Mouse (Mus musculus) neural tube, embryonic 13.5 days (tissue): ENCODE results near the gene Slc39a9. TPM values are rescaled to one million over a fixed set of nuclear protein-coding genes. Genes with fewer than 3 reads are reported as not detected.
A peak's percentile ranks its signal among the peaks of the same experiment; 100 is the strongest.

Source experiments
- ATAC-seq: fragments of 200-750 bp; cut with Nextera tagmentation; 2 replicates; pipeline ENCODE4 v1.8.0; 2017; ENCODE audit warnings: low read depth, mild to moderate bottlenecking, moderate TSS enrichment, moderate library complexity
- H3K27ac ChIP-seq: fragments of 300-500 bp; sonication (generic); replicated peaks from 2 replicates; pipeline ENCODE4 v1.5.1; 2015; ENCODE audit warnings: moderate library complexity, mild to moderate bottlenecking, inconsistent platforms
- H3K27me3 ChIP-seq: fragments of 300-500 bp; sonication (generic); 2 replicates; pipeline ENCODE4 v1.6.1; 2015; ENCODE audit warnings: mild to moderate bottlenecking, inconsistent platforms
- H3K36me3 ChIP-seq: fragments of 300-500 bp; sonication (generic); 2 replicates; pipeline ENCODE4 v1.6.1; 2015; ENCODE audit warnings: mild to moderate bottlenecking, inconsistent platforms
- H3K4me1 ChIP-seq: fragments of 300-500 bp; sonication (generic); replicated peaks from 2 replicates; pipeline ENCODE4 v1.6.1; 2015; ENCODE audit warnings: inconsistent platforms
- H3K4me2 ChIP-seq: fragments of 300-500 bp; sonication (generic); 2 replicates; pipeline ENCODE4 v1.6.1; 2015; ENCODE audit warnings: inconsistent platforms, mild to moderate bottlenecking, moderate library complexity
- H3K4me3 ChIP-seq: fragments of 300-500 bp; sonication (generic); 2 replicates; pipeline ENCODE4 v1.5.1; 2015; ENCODE audit warnings: mild to moderate bottlenecking, inconsistent platforms
- H3K9ac ChIP-seq: fragments of 300-500 bp; sonication (generic); 2 replicates; pipeline ENCODE4 v1.6.1; 2015; ENCODE audit warnings: moderate library complexity, mild to moderate bottlenecking, inconsistent platforms
- H3K9me3 ChIP-seq: fragments of 300-500 bp; sonication (generic); 2 replicates; pipeline ENCODE4 v1.6.1; 2016; ENCODE audit warnings: inconsistent platforms
- WGBS: fragments of 180-500 bp; shearing (Covaris S2); methylation state at CpG from one replicate; pipeline ENCODE4 v1.1.7; 2015; 5-methylcytosine and 5-hydroxymethylcytosine counted together
- polyA plus RNA-seq: library from polyadenylated mRNA; unstranded; fragments of >200 nt; fragmentation: Nextera tagmentation; extraction: Ambion mirVana; gene quantifications from 2 replicates; pipeline ENCODE4 v1.2.1, GENCODE M21; 2015

Slc39a9 gene
- polyA plus RNA-seq, result 22.0 and 22.6 TPM in 2 replicates

DNA sequence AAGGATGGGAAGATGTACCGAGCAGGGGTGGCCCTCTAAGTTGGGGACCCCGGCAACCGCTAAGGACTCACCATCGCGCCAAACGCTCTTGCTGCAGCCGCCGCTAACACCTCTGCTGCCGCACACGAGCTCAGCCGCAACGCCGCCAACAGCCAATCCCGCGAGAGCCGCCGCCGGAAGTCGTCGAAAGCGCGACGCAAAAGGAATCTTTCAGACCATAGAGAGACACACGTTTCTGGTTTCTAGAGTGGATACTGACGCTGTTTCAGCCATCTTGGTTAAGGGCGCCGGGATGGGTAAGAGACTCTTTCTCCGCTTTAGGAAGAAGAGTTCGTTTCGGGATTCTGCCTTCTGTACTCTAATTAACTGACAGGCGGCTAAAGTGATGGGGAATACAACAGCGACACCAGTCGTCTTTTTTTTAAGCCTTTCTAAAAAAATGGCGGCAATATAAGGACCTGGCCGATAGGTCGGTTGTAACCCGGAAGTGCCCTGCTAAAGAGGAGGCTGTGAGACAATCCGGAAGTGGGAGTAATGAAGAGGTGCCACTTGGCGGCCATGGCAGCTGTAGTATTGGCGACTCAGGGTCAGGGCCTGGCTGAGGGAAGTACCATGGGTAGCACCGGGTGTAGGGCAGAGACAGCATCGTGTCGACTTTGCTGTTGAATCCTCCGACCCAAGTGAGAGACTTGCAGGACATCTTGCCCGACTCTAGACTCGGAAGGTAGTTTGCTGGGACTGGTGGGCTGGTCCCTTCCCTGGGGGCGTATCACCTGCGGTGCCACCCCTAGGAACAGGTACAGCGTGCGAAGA is at the start of gene Slc39a9, which contains the start of gene Erh:
TSS of gene Slc39a9 (plus strand) at position 191 of the 813 bp plus-strand sequence.
TSS of gene Erh (minus strand) at position 649 of the 813 bp plus-strand sequence.
- Histone ChIP-seq H3K27ac (peak within 1 kb of the TSS; percentile 91), H3K36me3 (peaks cover 41% of the 10 kb centered on the region), H3K4me1 (peaks cover 53% of the 10 kb centered on the region), H3K4me2 (peak within 1 kb of the TSS; percentile 97), H3K9ac (peak within 1 kb of the TSS; percentile 97), H3K27me3 (no peaks in the 10 kb centered on the region), H3K9me3 (no peaks in the 10 kb centered on the region), H3K4me3 (peak within 1 kb of the TSS; percentile 96)
- WGBS, result under 1% methylated on average over 50 of the region's 50 CpGs
- ATAC-seq, result peak; percentile 98

GRCm38 (mm10) chr12:80594141-80594540 is 49.5 kb upstream of the Slc39a9 start:
- Histone ChIP-seq H3K9ac (no peak overlapping the region), H3K27me3 (no peaks in the 10 kb centered on the region), H3K4me1 (peaks cover 10% of the 10 kb centered on the region), H3K4me2 (no peak overlapping the region), H3K36me3 (peaks cover 44% of the 10 kb centered on the region), H3K9me3 (no peaks in the 10 kb centered on the region), H3K4me3 (no peak overlapping the region), H3K27ac (no peak overlapping the region)
- no peak for ATAC-seq
- WGBS, result 86% methylated on average over 4 of the region's 4 CpGs

GRCm38 (mm10) chr12:80594781-80595180 is 48.9 kb upstream of the Slc39a9 start:
- H3K4me1 ChIP-seq, result peaks cover 10% of the 10 kb centered on the region
- H3K27ac ChIP-seq, result no peak overlapping the region
- H3K27me3 ChIP-seq, result no peaks in the 10 kb centered on the region
- ATAC-seq, result no peak
- no peaks in the 10 kb centered on the region for H3K9me3 ChIP-seq
- H3K4me3 ChIP-seq, result no peak overlapping the region
- WGBS, result 86% methylated on average over 4 of the region's 4 CpGs
- H3K36me3 ChIP-seq, result peaks cover 40% of the 10 kb centered on the region
- no peak overlapping the region for H3K9ac ChIP-seq
- no peak overlapping the region for H3K4me2 ChIP-seq

DNA sequence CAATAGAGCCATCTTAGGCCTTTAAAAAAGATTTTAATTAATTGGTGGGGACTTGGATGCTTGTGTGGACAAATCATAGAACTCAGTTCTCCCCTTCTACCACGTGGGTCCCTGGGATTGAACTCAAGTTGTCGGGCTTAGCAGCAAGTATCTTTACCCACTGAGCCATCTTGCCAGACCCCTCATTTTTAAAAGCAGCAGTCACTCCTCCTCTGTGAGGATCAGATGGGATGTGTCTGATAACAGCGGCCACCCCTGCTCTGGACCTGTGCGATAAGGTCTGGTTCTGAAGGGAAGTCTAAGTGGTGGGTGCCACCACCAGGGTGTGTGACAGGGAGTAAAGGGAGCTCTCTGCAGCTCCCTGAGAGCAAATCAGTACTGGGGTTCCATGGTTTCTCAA is 48.1 kb upstream of the Slc39a9 start:
- 94% methylated on average over 4 of the region's 4 CpGs for WGBS
- H3K4me1 ChIP-seq, result peaks cover 10% of the 10 kb centered on the region
- H3K4me2 ChIP-seq, result no peak overlapping the region
- no peak overlapping the region for H3K4me3 ChIP-seq
- H3K27me3 ChIP-seq, result no peaks in the 10 kb centered on the region
- no peak for ATAC-seq
- H3K9me3 ChIP-seq, result no peaks in the 10 kb centered on the region
- H3K9ac ChIP-seq, result no peak overlapping the region
- no peak overlapping the region for H3K27ac ChIP-seq
- peaks cover 33% of the 10 kb centered on the region for H3K36me3 ChIP-seq

- H3K27me3 ChIP-seq, result no peaks in the 10 kb centered on the region
- no peaks in the 10 kb centered on the region for H3K9me3 ChIP-seq
- H3K9ac ChIP-seq, result no peak overlapping the region
- peaks cover 10% of the 10 kb centered on the region for H3K4me1 ChIP-seq
- no peak overlapping the region for H3K27ac ChIP-seq
- WGBS, result 85% methylated on average over 4 of the region's 4 CpGs
- no peak overlapping the region for H3K4me2 ChIP-seq
- no peak for ATAC-seq
- H3K36me3 ChIP-seq, result peaks cover 31% of the 10 kb centered on the region
- H3K4me3 ChIP-seq, result no peak overlapping the region
Observed at GRCm38 (mm10) chr12:80595968-80596367, 47.7 kb upstream of the Slc39a9 start.

- Histone ChIP-seq H3K4me2 (no peak overlapping the region), H3K9me3 (no peaks in the 10 kb centered on the region), H3K4me1 (peaks cover 10% of the 10 kb centered on the region), H3K9ac (no peak overlapping the region), H3K4me3 (no peak overlapping the region), H3K27me3 (no peaks in the 10 kb centered on the region), H3K36me3 (peaks cover 32% of the 10 kb centered on the region), H3K27ac (peak overlapping the region; percentile 59)
- ATAC-seq, result no peak
- 17% methylated on average over 7 of the region's 7 CpGs for WGBS
Observed at GRCm38 (mm10) chr12:80598236-80598635, 45.4 kb upstream of the Slc39a9 start.

DNA sequence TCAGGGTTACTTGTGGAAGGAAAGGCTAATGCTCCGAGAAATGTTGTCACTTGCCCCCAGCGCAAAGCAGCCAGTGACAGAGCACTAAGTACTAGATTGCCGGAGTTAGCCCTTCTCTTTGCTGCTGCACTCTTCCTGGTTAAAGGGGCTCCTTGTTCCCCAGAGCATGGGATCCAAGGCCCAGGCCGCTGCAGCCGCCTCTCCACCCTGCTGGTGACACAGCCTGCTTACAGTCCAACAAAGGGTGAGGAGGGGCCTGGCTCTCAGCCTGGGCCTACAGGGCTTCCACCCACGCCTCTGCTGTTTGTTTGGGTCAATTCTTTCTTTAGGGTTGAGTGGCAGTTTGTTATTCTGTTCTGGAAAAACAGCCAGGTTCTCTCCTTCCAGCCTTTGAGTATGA is 44.9 kb upstream of the Slc39a9 start:
- Histone ChIP-seq H3K27me3 (no peaks in the 10 kb centered on the region), H3K4me3 (no peak overlapping the region), H3K36me3 (peaks cover 29% of the 10 kb centered on the region), H3K4me1 (peaks cover 13% of the 10 kb centered on the region), H3K9ac (no peak overlapping the region), H3K27ac (peak overlapping the region; percentile 59), H3K4me2 (no peak overlapping the region), H3K9me3 (no peaks in the 10 kb centered on the region)
- WGBS, result 42% methylated on average over 6 of the region's 6 CpGs
- peak; percentile 67 for ATAC-seq

DNA sequence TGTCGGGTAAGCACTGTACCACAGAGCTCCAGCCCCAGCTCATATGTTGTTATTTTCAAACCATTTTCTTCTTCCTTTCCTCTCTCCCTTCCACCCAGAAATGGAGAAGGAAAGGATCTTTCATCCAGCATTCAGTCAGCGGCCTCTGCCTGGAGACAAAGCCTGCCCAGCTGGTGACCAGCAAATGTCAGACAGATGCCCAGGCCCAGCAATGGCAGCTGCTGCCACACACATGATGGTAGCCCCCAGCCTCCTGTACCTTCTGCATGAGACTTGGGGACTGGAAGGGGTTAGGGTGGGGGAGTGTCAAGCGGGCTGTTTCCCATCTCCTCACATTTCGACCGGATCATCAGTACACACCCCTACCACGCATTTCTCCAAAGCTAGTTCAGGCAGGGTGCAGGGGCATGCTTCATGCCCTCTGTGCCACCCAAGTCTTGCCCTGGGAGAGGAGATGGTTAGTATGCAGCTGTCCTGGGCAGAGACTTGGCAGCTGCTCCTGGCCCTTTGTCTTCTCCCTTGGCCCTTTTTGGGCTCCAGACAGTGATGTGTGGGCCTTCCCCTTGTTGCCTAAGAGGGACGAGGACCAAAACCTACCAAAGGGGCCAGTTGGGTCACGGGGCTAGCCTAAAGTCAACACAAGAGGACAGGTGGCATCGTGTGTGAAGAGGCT is 42.0 kb upstream of the Slc39a9 start:
- Histone ChIP-seq H3K9ac (no peak overlapping the region), H3K27me3 (no peaks in the 10 kb centered on the region), H3K27ac (no peak overlapping the region), H3K36me3 (peaks cover 24% of the 10 kb centered on the region), H3K4me3 (no peak overlapping the region), H3K4me1 (peaks cover 15% of the 10 kb centered on the region), H3K9me3 (no peaks in the 10 kb centered on the region), H3K4me2 (no peak overlapping the region)
- WGBS, result 79% methylated on average over 9 of the region's 9 CpGs
- no peak for ATAC-seq

DNA sequence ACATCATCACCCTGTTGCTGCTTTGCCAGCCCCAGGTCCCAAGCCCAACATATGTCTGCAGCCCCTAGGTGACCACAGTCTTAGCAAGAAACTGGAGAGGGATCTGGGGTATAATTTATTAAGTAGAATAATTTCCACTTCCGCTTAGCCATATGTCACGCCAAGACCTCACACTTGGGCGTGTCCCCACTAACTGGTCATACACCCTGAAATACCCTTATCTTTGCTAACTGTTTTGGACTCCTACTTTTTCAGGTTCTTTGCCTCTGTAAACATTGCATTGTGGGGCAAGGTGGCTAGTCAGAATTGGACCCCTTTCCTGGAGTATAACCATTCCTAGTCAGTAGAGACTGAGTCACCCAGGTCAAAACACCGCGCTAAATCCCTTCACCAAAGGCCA is 41.3 kb upstream of the Slc39a9 start:
- Histone ChIP-seq H3K36me3 (peaks cover 24% of the 10 kb centered on the region), H3K4me1 (peaks cover 15% of the 10 kb centered on the region), H3K9me3 (no peaks in the 10 kb centered on the region), H3K4me3 (no peak overlapping the region), H3K4me2 (no peak overlapping the region), H3K27ac (no peak overlapping the region), H3K27me3 (no peaks in the 10 kb centered on the region), H3K9ac (no peak overlapping the region)
- ATAC-seq, result no peak
- WGBS, result 96% methylated on average over 5 of the region's 5 CpGs

DNA sequence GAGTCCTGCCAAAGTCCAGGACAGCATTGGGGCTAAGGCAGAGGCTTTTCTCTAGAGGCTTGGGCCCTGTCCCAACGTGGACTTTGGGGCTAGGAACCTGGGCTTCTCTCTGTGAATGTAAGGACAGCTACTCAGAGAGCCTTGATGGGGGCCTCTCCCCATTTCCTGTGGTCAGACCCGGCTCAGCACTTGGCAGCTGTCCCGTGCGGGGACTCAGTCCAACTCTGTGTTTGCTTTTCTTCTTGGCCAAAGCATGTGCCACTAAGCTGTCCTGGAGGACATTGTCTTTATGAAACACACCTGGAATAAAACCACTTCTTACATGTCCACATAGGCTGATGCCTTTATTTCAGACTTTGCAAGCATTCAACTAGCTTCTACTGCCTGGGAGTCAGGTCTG is 40.1 kb upstream of the Slc39a9 start:
- Histone ChIP-seq H3K9me3 (no peaks in the 10 kb centered on the region), H3K9ac (no peak overlapping the region), H3K4me2 (no peak overlapping the region), H3K27ac (no peak overlapping the region), H3K36me3 (peaks cover 17% of the 10 kb centered on the region), H3K4me3 (no peak overlapping the region), H3K4me1 (peaks cover 9% of the 10 kb centered on the region; the same call in 1 of the 2 replicates), H3K27me3 (no peaks in the 10 kb centered on the region)
- 66% methylated on average over 4 of the region's 4 CpGs for WGBS
- no peak for ATAC-seq

DNA sequence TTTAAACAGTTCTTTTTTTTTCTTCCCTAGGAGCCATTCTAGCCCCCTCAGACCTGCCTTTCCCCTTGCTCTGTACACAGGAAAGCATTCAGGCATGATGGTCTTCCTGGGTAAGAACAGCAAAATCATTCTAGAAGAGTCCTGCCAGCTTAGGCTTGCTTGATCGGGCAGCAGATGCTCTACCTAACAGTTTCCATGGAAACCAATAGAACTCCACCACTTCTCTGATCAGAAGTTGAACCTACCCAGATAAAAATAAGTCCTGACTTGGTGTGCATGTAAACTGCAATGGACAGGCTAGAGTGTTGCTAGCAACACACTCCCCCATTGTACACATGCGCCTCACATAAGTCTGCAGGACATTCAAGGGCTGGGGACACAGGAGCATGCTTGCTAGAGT is 39.5 kb upstream of the Slc39a9 start:
- Histone ChIP-seq H3K4me3 (no peak overlapping the region), H3K9ac (no peak overlapping the region), H3K9me3 (no peaks in the 10 kb centered on the region), H3K4me2 (no peak overlapping the region), H3K27me3 (no peaks in the 10 kb centered on the region), H3K36me3 (peaks cover 17% of the 10 kb centered on the region), H3K4me1 (peaks cover 5% of the 10 kb centered on the region; the same call in 1 of the 2 replicates), H3K27ac (no peak overlapping the region)
- no peak for ATAC-seq
- 83% methylated on average over 2 of the region's 2 CpGs for WGBS

GRCm38 (mm10) chr12:80608576-80608975 is 35.1 kb upstream of the Slc39a9 start:
- 88% methylated on average over 1 of the region's 1 CpGs for WGBS
- H3K36me3 ChIP-seq, result 0 out of 2 replicates have a peak, but pooled peaks cover 4% of the 10 kb centered on the region

More at GRCm38 (mm10) chr12:80608576-80608975, 35.1 kb upstream of the Slc39a9 start:
- Histone ChIP-seq H3K4me1 (0 out of 2 replicates have a peak, but pooled peaks cover 8% of the 10 kb centered on the region), H3K9ac (no peak overlapping the region), H3K27ac (no peak overlapping the region), H3K4me3 (no peak overlapping the region), H3K9me3 (no peaks in the 10 kb centered on the region), H3K27me3 (no peaks in the 10 kb centered on the region), H3K4me2 (no peak overlapping the region)
- no peak for ATAC-seq
